Mouse (Mus musculus): ENCODE measurements around the gene Diras2.

DNA sequence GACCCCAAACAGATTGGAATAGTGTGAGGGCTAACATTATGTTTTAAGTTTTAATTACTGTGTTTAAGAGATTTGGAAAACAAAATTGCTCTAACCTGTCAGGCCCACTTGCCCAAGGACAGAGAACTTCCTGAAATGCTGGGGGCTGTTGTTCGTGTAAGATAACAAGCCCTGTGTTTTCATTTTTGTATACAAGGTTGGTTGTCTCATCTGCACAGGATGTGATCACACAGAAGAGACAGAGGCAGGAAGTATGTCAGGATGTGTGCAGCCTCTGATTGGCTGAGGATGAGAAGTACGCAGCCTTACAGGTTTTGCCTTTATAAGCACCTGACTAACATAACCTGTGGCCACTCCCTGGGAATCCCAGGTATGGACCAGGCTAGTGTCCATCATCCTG, 43.2 kb upstream of the Diras2 start:
- TF ChIP-seq POLR2A (IDR thresholded peaks at IDR 0.05; ENCODE audit: extremely low read depth, insufficient read depth, low read length) (no peak), CTCF (IDR thresholded peaks at IDR 0.05; ENCODE audit: low read depth, low read length) (no peak)
